In the genomic region with DNA sequence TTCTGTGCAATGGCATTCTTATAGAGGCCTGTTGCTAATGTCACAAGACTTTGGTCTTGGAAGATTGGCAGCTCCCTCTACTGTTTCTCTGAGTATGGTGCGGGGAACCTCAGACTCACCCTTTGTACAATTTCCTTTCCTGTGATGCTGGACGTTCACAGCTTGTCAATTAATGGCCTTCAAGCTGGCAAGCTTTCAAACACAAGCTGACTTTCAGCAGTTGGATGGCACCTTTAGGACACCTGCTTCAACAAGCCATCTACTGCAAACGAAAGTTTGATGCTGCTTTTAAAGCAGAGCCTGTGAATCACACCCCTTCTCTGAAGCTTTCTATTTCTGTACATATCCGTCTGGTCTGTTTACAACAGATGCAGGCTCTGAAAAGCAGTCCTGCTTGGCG, we compare ENCODE assay signal across 11 mouse cellular contexts.
DNase-seq lines count a peak whose midpoint lies in the region; ATAC-seq and TF ChIP-seq lines count a peak whose summit lies in the region.
"Had no signal": no experiment of that assay in that cellular context is flagged by ENCODE, and none has a peak within 500 bp of the region (broad histone marks: within the 10 kb centered on the region; RNA-seq: fewer than 3 reads in every experiment).

No protein-coding gene starts in this region.

- H3K4me3 ChIP-seq in embryonic facial prominence, embryonic 11.5 days (ENCODE audit: low read depth, low read length) = no peak overlapping the region
- no peak overlapping the region for H3K4me3 ChIP-seq in embryonic facial prominence, embryonic 10.5 days
- no peak overlapping the region for H3K4me3 ChIP-seq in thymus, adult 2 months (ENCODE audit: control insufficient read depth, insufficient read depth, low read length)
- H3K4me3 ChIP-seq: embryonic facial prominence, embryonic 13.5 days; liver, embryonic 13.5 days had no signal

- TF ChIP-seq CTCF in thymus, adult 2 months (IDR thresholded peaks at IDR 0.05; ENCODE audit: borderline replicate concordance, control insufficient read depth, extremely low read depth, insufficient read depth, low read length, poor library complexity) = no peak

- H3K9ac ChIP-seq in embryonic facial prominence, embryonic 11.5 days (replicated peaks; ENCODE audit: low read length) = no peak overlapping the region
- H3K9ac ChIP-seq: embryonic facial prominence, embryonic 13.5 days; liver, embryonic 13.5 days had no signal

- DNase-seq in embryonic facial prominence, embryonic 11.5 days (ENCODE audit: low spot score) = peak; percentile 3
- no peak for DNase-seq in embryonic facial prominence, embryonic 10.5 days (ENCODE audit: low spot score)
- DNase-seq in A20 (ENCODE audit: low read depth, low spot score) = peak; percentile 36
- DNase-seq in left cerebral cortex, adult 8-10 months (ENCODE audit: low spot score in 2 of 2) = peak; percentile 4 to 51
- DNase-seq in thymus, postnatal 14 days = no peak
- DNase-seq in thymus, adult 2 months = no peak
- no peak for DNase-seq in cerebellum, adult 8-10 months
- DNase-seq: B cell, adult 2 months; liver, embryonic 13.5 days had no signal

- ATAC-seq in embryonic facial prominence, embryonic 11.5 days (replicated peaks; ENCODE audit: insufficient number of reproducible peaks, low FRiP score, low TSS enrichment, low read depth) = no peak
- ATAC-seq in frontal cortex, adult (ENCODE audit: low TSS enrichment) = peak; percentile 94

- H3K27me3 ChIP-seq in embryonic facial prominence, embryonic 11.5 days (ENCODE audit: control insufficient read depth, insufficient read depth, low read length) = no peaks in the 10 kb centered on the region
- H3K27me3 ChIP-seq in embryonic facial prominence, embryonic 10.5 days (replicated peaks; ENCODE audit: low read depth, poor library complexity, severe bottlenecking) = no peaks in the 10 kb centered on the region
- H3K27me3 ChIP-seq in thymus, adult 2 months (ENCODE audit: control insufficient read depth, insufficient read depth, low read length) = no peaks in the 10 kb centered on the region
- H3K27me3 ChIP-seq: embryonic facial prominence, embryonic 13.5 days; liver, embryonic 13.5 days had no signal

- no peaks in the 10 kb centered on the region for H3K4me1 ChIP-seq in embryonic facial prominence, embryonic 11.5 days (ENCODE audit: control insufficient read depth, insufficient read depth, low read length)
- no peaks in the 10 kb centered on the region for H3K4me1 ChIP-seq in embryonic facial prominence, embryonic 10.5 days
- no peaks in the 10 kb centered on the region for H3K4me1 ChIP-seq in thymus, adult 2 months (replicated peaks; ENCODE audit: control insufficient read depth, insufficient read depth, low read length)
- H3K4me1 ChIP-seq: embryonic facial prominence, embryonic 13.5 days; liver, embryonic 13.5 days had no signal

- no peak overlapping the region for H3K4me2 ChIP-seq in embryonic facial prominence, embryonic 11.5 days (ENCODE audit: low read depth, low read length)
- H3K4me2 ChIP-seq: embryonic facial prominence, embryonic 13.5 days; liver, embryonic 13.5 days had no signal

- no peak overlapping the region for H3K27ac ChIP-seq in embryonic facial prominence, embryonic 11.5 days (replicated peaks; ENCODE audit: low read depth, low read length)
- H3K27ac ChIP-seq in embryonic facial prominence, embryonic 10.5 days (replicated peaks) = no peak overlapping the region
- H3K27ac ChIP-seq in thymus, adult 2 months (ENCODE audit: control insufficient read depth, insufficient read depth, low read length) = no peak overlapping the region
- H3K27ac ChIP-seq: embryonic facial prominence, embryonic 13.5 days; liver, embryonic 13.5 days had no signal

- H3K9me3 ChIP-seq in embryonic facial prominence, embryonic 11.5 days (replicated peaks; ENCODE audit: control insufficient read depth, low read length) = no peaks in the 10 kb centered on the region
- H3K9me3 ChIP-seq in embryonic facial prominence, embryonic 10.5 days = no peaks in the 10 kb centered on the region
- H3K9me3 ChIP-seq: embryonic facial prominence, embryonic 13.5 days; liver, embryonic 13.5 days had no signal

- 54% methylated on average over 5 of the region's 5 CpGs for whole genome bisulfite sequencing in embryonic facial prominence, embryonic 11.5 days
- 69% methylated on average over 5 of the region's 5 CpGs for WGBS in embryonic facial prominence, embryonic 10.5 days
- 60% methylated on average over 5 of the region's 5 CpGs for WGBS in thymus, adult 2 months

- no peak for TF ChIP-seq POLR2A in thymus, adult 2 months (IDR thresholded peaks at IDR 0.05; ENCODE audit: control insufficient read depth, extremely low read depth, insufficient read depth, low read length, poor library complexity)

- no peaks in the 10 kb centered on the region for H3K36me3 ChIP-seq in embryonic facial prominence, embryonic 11.5 days (replicated peaks; ENCODE audit: control insufficient read depth, insufficient read depth, low read depth, low read length)
- no peaks in the 10 kb centered on the region for H3K36me3 ChIP-seq in embryonic facial prominence, embryonic 10.5 days (replicated peaks)
- no peaks in the 10 kb centered on the region for H3K36me3 ChIP-seq in thymus, adult 2 months (ENCODE audit: control insufficient read depth, insufficient read depth, low read length)
- H3K36me3 ChIP-seq: embryonic facial prominence, embryonic 13.5 days; liver, embryonic 13.5 days had no signal

Comparison
In these comparisons a context has a peak if more than half of its experiments do, and no peak if none do; other contexts are left out.
1. DNase-seq: peak in embryonic facial prominence, embryonic 11.5 days (single experiment), A20 (single experiment) and left cerebral cortex, adult 8-10 months (2 of 2); none in embryonic facial prominence, embryonic 10.5 days (single experiment), thymus, postnatal 14 days (single experiment), thymus, adult 2 months (single experiment) and cerebellum, adult 8-10 months (single experiment).